Mouse (Mus musculus) forebrain, embryonic 11.5 days (tissue): ENCODE measurements around the gene Fer. TPM values are rescaled to one million over a fixed set of nuclear protein-coding genes. Genes with fewer than 3 reads are reported as not detected.

Source experiments
- ATAC-seq: fragments of 200-750 bp; cut with Nextera tagmentation; replicated peaks from 2 replicates; pipeline ENCODE4 v1.8.0; 2017; ENCODE audit warnings: moderate TSS enrichment; ENCODE audit not compliant: low FRiP score
- DNase-seq: peaks from one replicate; pipeline ENCODE4 v3.0.0-alpha.2; 2017; ENCODE audit warnings: low spot score
- H3K27ac ChIP-seq: fragments of 300-500 bp; sonication (generic); 2 replicates; pipeline ENCODE4 v1.5.1; 2014; ENCODE audit warnings: low read depth, low read length
- H3K27me3 ChIP-seq: fragments of 300-500 bp; sonication (generic); 2 replicates; pipeline ENCODE4 v1.6.1; 2014; ENCODE audit warnings: mild to moderate bottlenecking, low read length, mixed read lengths; ENCODE audit not compliant: control insufficient read depth, insufficient read depth
- H3K36me3 ChIP-seq: fragments of 300-500 bp; sonication (generic); 2 replicates; pipeline ENCODE4 v1.6.1; 2014; ENCODE audit warnings: mild to moderate bottlenecking, low read length, moderate library complexity, mixed read lengths; ENCODE audit not compliant: control insufficient read depth, insufficient read depth
- H3K4me1 ChIP-seq: fragments of 300-500 bp; sonication (generic); replicated peaks from 2 replicates; pipeline ENCODE4 v1.6.1; 2014; ENCODE audit warnings: low read length, mixed read lengths; ENCODE audit not compliant: control insufficient read depth, insufficient read depth
- H3K4me2 ChIP-seq: fragments of 300-500 bp; sonication (generic); 2 replicates; pipeline ENCODE4 v1.6.1; 2014; ENCODE audit warnings: low read depth, mild to moderate bottlenecking, low read length, moderate library complexity, mixed read lengths; ENCODE audit not compliant: severe bottlenecking
- H3K4me3 ChIP-seq: fragments of 300-500 bp; sonication (generic); 2 replicates; pipeline ENCODE4 v1.5.1; 2014; ENCODE audit warnings: low read depth, low read length
- H3K9ac ChIP-seq: fragments of 300-500 bp; sonication (generic); 2 replicates; pipeline ENCODE4 v1.6.1; 2014; ENCODE audit warnings: low read length
- H3K9me3 ChIP-seq: fragments of 300-500 bp; sonication (generic); 2 replicates; pipeline ENCODE4 v1.6.1; 2016; ENCODE audit warnings: low read length, mixed read lengths; ENCODE audit not compliant: control insufficient read depth
- WGBS: fragments of 180-500 bp; shearing (Covaris S2); extraction: QIAGEN DNeasy Blood & Tissue Kit; methylation state at CpG from one replicate; pipeline ENCODE4 v1.1.7; 2014; 5-methylcytosine and 5-hydroxymethylcytosine counted together
- polyA plus RNA-seq: library from polyadenylated mRNA; unstranded; fragments of >200 nt; fragmentation: Nextera tagmentation; extraction: Ambion mirVana; gene quantifications from 2 replicates; pipeline ENCODE4 v1.2.1, GENCODE M21; 2014

Fer gene
- polyA plus RNA-seq, 1 experiment from 2014 or later, result 40.3 TPM

DNA sequence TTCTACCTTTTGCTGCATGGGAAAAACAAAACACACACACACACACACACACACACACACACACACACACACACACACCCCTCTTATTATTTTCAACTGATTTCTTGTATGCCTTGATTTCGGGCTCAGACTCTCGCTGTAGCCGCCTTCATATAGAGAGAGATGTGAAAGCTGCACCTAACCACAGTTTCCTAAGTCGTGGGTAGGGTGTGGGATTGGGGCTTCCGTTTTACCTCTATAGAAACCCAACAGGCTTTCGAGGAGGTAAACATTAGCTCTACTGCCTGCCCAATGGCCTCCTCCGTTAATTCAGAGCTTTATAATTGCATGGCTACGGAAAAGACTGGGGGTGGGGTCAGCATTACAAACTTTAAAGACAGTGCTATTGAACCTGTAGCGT is 12.8 kb upstream of the Fer start:
- H3K4me2 ChIP-seq, result no peak overlapping the region
- H3K4me1 ChIP-seq, result no peaks in the 10 kb centered on the region
- ATAC-seq (no peak; the same call in 1 of the 2 replicates), DNase-seq (no peak)
- H3K36me3 ChIP-seq, result no peaks in the 10 kb centered on the region
- 82% methylated on average over 9 of the region's 9 CpGs for WGBS
- H3K27me3 ChIP-seq, result no peaks in the 10 kb centered on the region
- no peak overlapping the region for H3K27ac ChIP-seq
- no peak overlapping the region for H3K9ac ChIP-seq
- no peak overlapping the region for H3K4me3 ChIP-seq
- no peaks in the 10 kb centered on the region for H3K9me3 ChIP-seq

GRCm38 (mm10) chr17:63857023-63857544 is 5.8 kb upstream of the Fer start:
- Histone ChIP-seq H3K27ac (no peak overlapping the region), H3K4me2 (no peak overlapping the region), H3K36me3 (no peaks in the 10 kb centered on the region), H3K9me3 (no peaks in the 10 kb centered on the region), H3K27me3 (no peaks in the 10 kb centered on the region), H3K4me1 (no peaks in the 10 kb centered on the region), H3K9ac (no peak overlapping the region), H3K4me3 (no peak overlapping the region)
- DNase-seq (no peak), ATAC-seq (no peak)
- WGBS, result 88% methylated on average over 7 of the region's 7 CpGs

GRCm38 (mm10) chr17:63860988-63861387 is 1.9 kb upstream of the Fer start:
- ATAC-seq (no peak), DNase-seq (peak; percentile 55)
- no peaks in the 10 kb centered on the region for H3K9me3 ChIP-seq
- no peaks in the 10 kb centered on the region; the same call in 1 of the 2 replicates for H3K4me1 ChIP-seq
- H3K9ac ChIP-seq, result no peak overlapping the region
- H3K27me3 ChIP-seq, result no peaks in the 10 kb centered on the region
- no peaks in the 10 kb centered on the region for H3K36me3 ChIP-seq
- H3K4me3 ChIP-seq, result no peak overlapping the region
- WGBS, result 65% methylated on average over 4 of the region's 4 CpGs
- H3K27ac ChIP-seq, result no peak overlapping the region
- H3K4me2 ChIP-seq, result no peak overlapping the region

- no peaks in the 10 kb centered on the region for H3K9me3 ChIP-seq
- H3K36me3 ChIP-seq, result no peaks in the 10 kb centered on the region
- DNase-seq (no peak), ATAC-seq (no peak)
- no peak overlapping the region for H3K9ac ChIP-seq
- no peak overlapping the region for H3K27ac ChIP-seq
- WGBS, result 82% methylated on average over 3 of the region's 3 CpGs
- no peak overlapping the region for H3K4me3 ChIP-seq
- H3K4me2 ChIP-seq, result no peak overlapping the region
- H3K27me3 ChIP-seq, result no peaks in the 10 kb centered on the region
- H3K4me1 ChIP-seq, result no peaks in the 10 kb centered on the region; the same call in 1 of the 2 replicates
These were observed 463 bp upstream of the Fer start for GRCm38 (mm10) chr17:63862399-63862798.

- whole genome bisulfite sequencing, result under 1% methylated on average over 55 of the region's 55 CpGs
- no peaks in the 10 kb centered on the region; the same call in 1 of the 2 replicates for H3K4me1 ChIP-seq
- H3K9ac ChIP-seq, result peak within 1 kb of the TSS; percentile 83
These were observed 836 bp downstream of the Fer start, which contains the start of gene A930002H24Rik for GRCm38 (mm10) chr17:63863647-63864149. TSS of gene A930002H24Rik (minus strand) at chr17:63863791.

DNA sequence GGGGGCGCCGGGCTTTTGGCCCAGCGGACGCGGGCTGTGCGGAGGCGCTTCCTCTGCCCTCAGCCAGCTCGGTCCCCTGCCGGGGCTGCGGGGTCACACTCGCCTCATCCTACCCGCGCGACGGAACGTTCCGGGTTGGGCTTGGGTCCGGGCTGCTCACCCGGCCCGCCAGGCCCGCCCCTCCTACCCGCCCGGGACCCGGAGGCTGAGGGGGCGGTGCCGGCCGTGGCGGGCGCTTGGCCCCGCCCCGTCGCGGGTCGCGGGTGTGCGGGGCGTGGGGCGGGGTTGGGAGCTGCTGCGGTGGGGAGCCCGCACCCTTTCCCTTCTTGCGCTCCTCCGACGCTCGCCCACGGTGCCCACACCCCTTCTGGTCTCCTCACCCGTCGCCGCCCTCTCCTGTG is 1.3 kb downstream of the Fer start:
- ATAC-seq (peak; percentile 78), DNase-seq (no peak)
- under 1% methylated on average over 45 of the region's 48 CpGs for WGBS
- Histone ChIP-seq H3K4me1 (no peaks in the 10 kb centered on the region; the same call in 1 of the 2 replicates), H3K27me3 (no peaks in the 10 kb centered on the region), H3K4me2 (peak overlapping the region; percentile 80), H3K9ac (peak overlapping the region; percentile 83), H3K27ac (peak overlapping the region; percentile 59; the same call in 1 of the 2 replicates), H3K9me3 (no peaks in the 10 kb centered on the region), H3K4me3 (peak overlapping the region; percentile 88), H3K36me3 (no peaks in the 10 kb centered on the region)

More at GRCm38 (mm10) chr17:63863647-63864149, 836 bp downstream of the Fer start, which contains the start of gene A930002H24Rik:
- peak within 1 kb of the TSS; percentile 88 for H3K4me3 ChIP-seq
- H3K27me3 ChIP-seq, result no peaks in the 10 kb centered on the region
- DNase-seq (peak; percentile 99), ATAC-seq (peak; percentile 99)
- H3K4me2 ChIP-seq, result peak within 1 kb of the TSS; percentile 96
- H3K27ac ChIP-seq, result peak within 1 kb of the TSS; percentile 59; the same call in 1 of the 2 replicates
- H3K9me3 ChIP-seq, result no peaks in the 10 kb centered on the region
- no peaks in the 10 kb centered on the region for H3K36me3 ChIP-seq

GRCm38 (mm10) chr17:63871773-63872172 is 8.9 kb downstream of the Fer start:
- H3K4me3 ChIP-seq, result no peak overlapping the region
- H3K36me3 ChIP-seq, result no peaks in the 10 kb centered on the region
- no peak overlapping the region for H3K4me2 ChIP-seq
- no peak overlapping the region for H3K9ac ChIP-seq
- 95% methylated on average over 7 of the region's 7 CpGs for WGBS
- ATAC-seq (no peak), DNase-seq (no peak)
- no peaks in the 10 kb centered on the region for H3K4me1 ChIP-seq
- H3K9me3 ChIP-seq, result no peaks in the 10 kb centered on the region
- no peaks in the 10 kb centered on the region for H3K27me3 ChIP-seq
- no peak overlapping the region for H3K27ac ChIP-seq

GRCm38 (mm10) chr17:63878889-63879288 is 16.0 kb downstream of the Fer start:
- DNase-seq, result no peak
- ATAC-seq, result no peak
- 88% methylated on average over 4 of the region's 4 CpGs for WGBS
- Histone ChIP-seq H3K9me3 (no peaks in the 10 kb centered on the region), H3K4me3 (no peak overlapping the region), H3K27me3 (no peaks in the 10 kb centered on the region), H3K4me1 (no peaks in the 10 kb centered on the region), H3K9ac (no peak overlapping the region), H3K4me2 (no peak overlapping the region), H3K27ac (no peak overlapping the region), H3K36me3 (no peaks in the 10 kb centered on the region)

DNA sequence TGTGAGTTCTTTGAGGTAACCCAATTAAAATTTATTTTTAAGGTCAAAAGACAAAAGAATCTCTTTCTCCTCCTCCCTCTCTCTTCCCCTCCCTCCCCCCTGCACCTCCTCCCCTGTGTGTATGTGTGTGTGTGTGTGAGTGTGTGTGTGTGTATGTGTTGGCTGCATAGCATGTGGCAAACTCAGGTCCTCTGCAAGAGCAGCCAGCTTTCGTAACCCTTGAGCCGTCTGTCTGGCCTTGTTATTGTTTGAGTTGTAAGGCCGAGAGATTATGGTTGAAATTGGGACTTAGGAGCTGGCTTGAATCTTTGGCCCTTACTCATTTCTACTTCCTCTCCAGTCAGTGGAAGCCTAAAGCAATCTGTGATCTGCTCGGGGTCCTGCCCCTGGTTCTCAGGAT is 17.1 kb downstream of the Fer start:
- ATAC-seq (no peak), DNase-seq (no peak)
- H3K4me1 ChIP-seq, result no peaks in the 10 kb centered on the region
- whole genome bisulfite sequencing, result 84% methylated on average over 4 of the region's 4 CpGs
- H3K4me3 ChIP-seq, result no peak overlapping the region
- H3K27me3 ChIP-seq, result no peaks in the 10 kb centered on the region
- no peak overlapping the region for H3K9ac ChIP-seq
- no peak overlapping the region for H3K4me2 ChIP-seq
- no peaks in the 10 kb centered on the region for H3K9me3 ChIP-seq
- H3K27ac ChIP-seq, result no peak overlapping the region
- no peaks in the 10 kb centered on the region for H3K36me3 ChIP-seq
